Mouse (Mus musculus): ENCODE measurements around the gene Erg28. TPM values are rescaled to one million over a fixed set of nuclear protein-coding genes. Genes with fewer than 3 reads are reported as not detected.

Erg28 gene
- polyA plus RNA-seq, 1 experiment: 19.1 TPM

- TF ChIP-seq CTCF (IDR thresholded peaks at IDR 0.05; ENCODE audit: extremely low read depth, insufficient read depth, insufficient read length, insufficient replicate concordance): peak; percentile 45; the same call in 1 of the 2 replicates
- TF ChIP-seq POLR2A (IDR thresholded peaks at IDR 0.05; ENCODE audit: low read depth, low read length): no peak
- Histone ChIP-seq H3K4me1 (ENCODE audit: control insufficient read depth, insufficient read depth, insufficient read length) (no peaks in the 10 kb centered on the region), H3K36me3 (ENCODE audit: control insufficient read depth, insufficient read depth, low read length) (peaks cover 1% of the 10 kb centered on the region), H3K4me3 (ENCODE audit: extremely low read depth, insufficient read depth, insufficient read length) (no peak overlapping the region), H3K27me3 (ENCODE audit: control insufficient read depth, insufficient read depth, low read length) (no peaks in the 10 kb centered on the region), H3K27ac (ENCODE audit: insufficient read depth, low read length) (no peak overlapping the region)
- peak in 1 of 2 experiments; percentile 24 for DNase-seq (ENCODE audit: low read depth in 1 of 2, low spot score in 2 of 2)
- WGBS: 91% methylated on average over 7 of the region's 7 CpGs
These were observed 24.0 kb upstream of the Erg28 start for GRCm38 (mm10) chr12:85848164-85848958.

GRCm38 (mm10) chr12:85839371-85840000, 15.1 kb upstream of the Erg28 start:
- no peak overlapping the region for H3K4me3 ChIP-seq (ENCODE audit: extremely low read depth, insufficient read depth, insufficient read length)
- H3K4me1 ChIP-seq (ENCODE audit: control insufficient read depth, insufficient read depth, insufficient read length): no peaks in the 10 kb centered on the region
- peaks cover 1% of the 10 kb centered on the region; the same call in 1 of the 2 replicates for H3K36me3 ChIP-seq (ENCODE audit: control insufficient read depth, insufficient read depth, low read length)
- DNase-seq (ENCODE audit: low read depth in 1 of 2, low spot score in 2 of 2): no peak
- TF ChIP-seq POLR2A (IDR thresholded peaks at IDR 0.05; ENCODE audit: low read depth, low read length) (no peak), CTCF (IDR thresholded peaks at IDR 0.05; ENCODE audit: extremely low read depth, insufficient read depth, insufficient read length, insufficient replicate concordance) (no peak)
- no peaks in the 10 kb centered on the region for H3K27me3 ChIP-seq (ENCODE audit: control insufficient read depth, insufficient read depth, low read length)
- H3K27ac ChIP-seq (ENCODE audit: insufficient read depth, low read length): no peak overlapping the region
- WGBS: 50% methylated on average over 12 of the region's 12 CpGs

- 95% methylated on average over 2 of the region's 2 CpGs for WGBS
These were observed 13.4 kb upstream of the Erg28 start for GRCm38 (mm10) chr12:85837765-85838164.

GRCm38 (mm10) chr12:85834543-85834942, 10.2 kb upstream of the Erg28 start:
- DNase-seq (ENCODE audit: low read depth in 1 of 2, low spot score in 2 of 2): no peak
- H3K36me3 ChIP-seq (ENCODE audit: control insufficient read depth, insufficient read depth, low read length): peaks cover 2% of the 10 kb centered on the region; the same call in 1 of the 2 replicates
- no peaks in the 10 kb centered on the region for H3K27me3 ChIP-seq (ENCODE audit: control insufficient read depth, insufficient read depth, low read length)
- no peaks in the 10 kb centered on the region for H3K4me1 ChIP-seq (ENCODE audit: control insufficient read depth, insufficient read depth, insufficient read length)
- no peak overlapping the region for H3K27ac ChIP-seq (ENCODE audit: insufficient read depth, low read length)
- WGBS: 94% methylated on average over 2 of the region's 2 CpGs
- H3K4me3 ChIP-seq (ENCODE audit: extremely low read depth, insufficient read depth, insufficient read length): no peak overlapping the region
- TF ChIP-seq CTCF (IDR thresholded peaks at IDR 0.05; ENCODE audit: extremely low read depth, insufficient read depth, insufficient read length, insufficient replicate concordance) (no peak), POLR2A (IDR thresholded peaks at IDR 0.05; ENCODE audit: low read depth, low read length) (no peak)

More at GRCm38 (mm10) chr12:85837765-85838164, 13.4 kb upstream of the Erg28 start:
- TF ChIP-seq POLR2A (IDR thresholded peaks at IDR 0.05; ENCODE audit: low read depth, low read length): no peak
- no peak for TF ChIP-seq CTCF (IDR thresholded peaks at IDR 0.05; ENCODE audit: extremely low read depth, insufficient read depth, insufficient read length, insufficient replicate concordance)
- H3K4me1 ChIP-seq (ENCODE audit: control insufficient read depth, insufficient read depth, insufficient read length): no peaks in the 10 kb centered on the region
- no peak for DNase-seq (ENCODE audit: low read depth in 1 of 2, low spot score in 2 of 2)
- no peak overlapping the region for H3K4me3 ChIP-seq (ENCODE audit: extremely low read depth, insufficient read depth, insufficient read length)
- peaks cover 1% of the 10 kb centered on the region; the same call in 1 of the 2 replicates for H3K36me3 ChIP-seq (ENCODE audit: control insufficient read depth, insufficient read depth, low read length)
- no peaks in the 10 kb centered on the region for H3K27me3 ChIP-seq (ENCODE audit: control insufficient read depth, insufficient read depth, low read length)
- H3K27ac ChIP-seq (ENCODE audit: insufficient read depth, low read length): no peak overlapping the region

- TF ChIP-seq POLR2A (IDR thresholded peaks at IDR 0.05; ENCODE audit: low read depth, low read length) (no peak), CTCF (IDR thresholded peaks at IDR 0.05; ENCODE audit: extremely low read depth, insufficient read depth, insufficient read length, insufficient replicate concordance) (no peak)
- H3K36me3 ChIP-seq (ENCODE audit: control insufficient read depth, insufficient read depth, low read length): peaks cover 4% of the 10 kb centered on the region; the same call in 1 of the 2 replicates
These were observed 6.3 kb upstream of the Erg28 start for GRCm38 (mm10) chr12:85830691-85831090.

GRCm38 (mm10) chr12:85829866-85830265, 5.5 kb upstream of the Erg28 start:
- H3K27ac ChIP-seq (ENCODE audit: insufficient read depth, low read length): no peak overlapping the region
- DNase-seq (ENCODE audit: low read depth in 1 of 2, low spot score in 2 of 2): no peak
- TF ChIP-seq CTCF (IDR thresholded peaks at IDR 0.05; ENCODE audit: extremely low read depth, insufficient read depth, insufficient read length, insufficient replicate concordance): no peak
- no peak for TF ChIP-seq POLR2A (IDR thresholded peaks at IDR 0.05; ENCODE audit: low read depth, low read length)
- no peaks in the 10 kb centered on the region for H3K27me3 ChIP-seq (ENCODE audit: control insufficient read depth, insufficient read depth, low read length)
- peaks cover 4% of the 10 kb centered on the region; the same call in 1 of the 2 replicates for H3K36me3 ChIP-seq (ENCODE audit: control insufficient read depth, insufficient read depth, low read length)
- no peak overlapping the region for H3K4me3 ChIP-seq (ENCODE audit: extremely low read depth, insufficient read depth, insufficient read length)
- no peaks in the 10 kb centered on the region for H3K4me1 ChIP-seq (ENCODE audit: control insufficient read depth, insufficient read depth, insufficient read length)
- 91% methylated on average over 3 of the region's 3 CpGs for WGBS

More at GRCm38 (mm10) chr12:85830691-85831090, 6.3 kb upstream of the Erg28 start:
- no peaks in the 10 kb centered on the region for H3K4me1 ChIP-seq (ENCODE audit: control insufficient read depth, insufficient read depth, insufficient read length)
- H3K27ac ChIP-seq (ENCODE audit: insufficient read depth, low read length): no peak overlapping the region
- DNase-seq (ENCODE audit: low read depth in 1 of 2, low spot score in 2 of 2): no peak
- H3K27me3 ChIP-seq (ENCODE audit: control insufficient read depth, insufficient read depth, low read length): no peaks in the 10 kb centered on the region
- H3K4me3 ChIP-seq (ENCODE audit: extremely low read depth, insufficient read depth, insufficient read length): no peak overlapping the region
- WGBS: 88% methylated on average over 3 of the region's 3 CpGs

Measured in spleen, adult 2 months (tissue).